Mouse (Mus musculus): ENCODE data around the gene Ccser1. TPM values are rescaled to one million over a fixed set of nuclear protein-coding genes. Genes with fewer than 3 reads are reported as not detected.

Ccser1 gene
- total RNA-seq, 2 experiments from 2014 or later: 0.82 to 1.1 TPM

GRCm38 (mm10) chr6:61581696-61582095 lies 401.6 kb downstream of the Ccser1 start:
- TF ChIP-seq CTCF (IDR thresholded peaks at IDR 0.05): no peak
- intact Hi-C loops (cut with DNase I): no loop called here
- H3K27ac ChIP-seq: no peak overlapping the region

GRCm38 (mm10) chr6:61588999-61589398 lies 408.9 kb downstream of the Ccser1 start:
- intact Hi-C loops (cut with DNase I): no loop called here
- no peak overlapping the region for H3K27ac ChIP-seq
- no peak overlapping the region for H3K4me3 ChIP-seq
- TF ChIP-seq CTCF (IDR thresholded peaks at IDR 0.05): no peak
- no peak for DNase-seq

More at GRCm38 (mm10) chr6:61581696-61582095, 401.6 kb downstream of the Ccser1 start:
- DNase-seq: no peak
- no peak overlapping the region for H3K4me3 ChIP-seq

- no peak for DNase-seq
Observed at GRCm38 (mm10) chr6:61601911-61602310, 421.8 kb downstream of the Ccser1 start.

GRCm38 (mm10) chr6:61614920-61615319 lies 434.8 kb downstream of the Ccser1 start:
- TF ChIP-seq CTCF (IDR thresholded peaks at IDR 0.05): no peak
- no peak overlapping the region for H3K27ac ChIP-seq
- DNase-seq: no peak
- H3K4me3 ChIP-seq: no peak overlapping the region
- intact Hi-C loops (cut with DNase I): no loop called here

More at GRCm38 (mm10) chr6:61601911-61602310, 421.8 kb downstream of the Ccser1 start:
- no peak overlapping the region for H3K4me3 ChIP-seq
- intact Hi-C loops (cut with DNase I): no loop called here
- no peak for TF ChIP-seq CTCF (IDR thresholded peaks at IDR 0.05)
- H3K27ac ChIP-seq: no peak overlapping the region

- H3K4me3 ChIP-seq: no peak overlapping the region
- H3K27ac ChIP-seq: no peak overlapping the region
- intact Hi-C loops (cut with DNase I): no loop called here
- no peak for TF ChIP-seq CTCF (IDR thresholded peaks at IDR 0.05)
- no peak for DNase-seq
Observed at GRCm38 (mm10) chr6:61621707-61622106, 441.6 kb downstream of the Ccser1 start.

GRCm38 (mm10) chr6:61661414-61661813 lies 481.3 kb downstream of the Ccser1 start:
- intact Hi-C loops (cut with DNase I): no loop called here
- H3K27ac ChIP-seq: no peak overlapping the region
- H3K4me3 ChIP-seq: no peak overlapping the region
- no peak for DNase-seq
- TF ChIP-seq CTCF (IDR thresholded peaks at IDR 0.05): no peak

GRCm38 (mm10) chr6:61664572-61664971 lies 484.4 kb downstream of the Ccser1 start:
- intact Hi-C loops (cut with DNase I): no loop called here
- no peak overlapping the region for H3K4me3 ChIP-seq
- DNase-seq: no peak
- TF ChIP-seq CTCF (IDR thresholded peaks at IDR 0.05): no peak
- H3K27ac ChIP-seq: no peak overlapping the region

GRCm38 (mm10) chr6:61687002-61687401 lies 506.9 kb downstream of the Ccser1 start:
- no peak overlapping the region for H3K4me3 ChIP-seq
- no peak for DNase-seq
- intact Hi-C loops (cut with DNase I): no loop called here
- no peak overlapping the region for H3K27ac ChIP-seq
- TF ChIP-seq CTCF (IDR thresholded peaks at IDR 0.05): peak; percentile 39

GRCm38 (mm10) chr6:61703003-61703402 lies 522.9 kb downstream of the Ccser1 start:
- no peak for DNase-seq
- intact Hi-C loops (cut with DNase I): no loop called here

GRCm38 (mm10) chr6:61721220-61721619 lies 541.1 kb downstream of the Ccser1 start:
- Histone ChIP-seq H3K27ac (no peak overlapping the region), H3K4me3 (no peak overlapping the region)
- intact Hi-C loops (cut with DNase I): no loop called here
- no peak for TF ChIP-seq CTCF (IDR thresholded peaks at IDR 0.05)
- DNase-seq: no peak

More at GRCm38 (mm10) chr6:61703003-61703402, 522.9 kb downstream of the Ccser1 start:
- TF ChIP-seq CTCF (IDR thresholded peaks at IDR 0.05): no peak
- H3K4me3 ChIP-seq: no peak overlapping the region
- no peak overlapping the region for H3K27ac ChIP-seq

GRCm38 (mm10) chr6:61729065-61729464 lies 548.9 kb downstream of the Ccser1 start:
- Histone ChIP-seq H3K27ac (no peak overlapping the region), H3K4me3 (no peak overlapping the region)
- no peak for TF ChIP-seq CTCF (IDR thresholded peaks at IDR 0.05)
- no peak for DNase-seq
- intact Hi-C loops (cut with DNase I): no loop called here

GRCm38 (mm10) chr6:61730088-61730880 lies 550.2 kb downstream of the Ccser1 start:
- no peak overlapping the region for H3K4me3 ChIP-seq

GRCm38 (mm10) chr6:61746346-61746745 lies 566.2 kb downstream of the Ccser1 start:
- no peak overlapping the region for H3K27ac ChIP-seq
- no peak overlapping the region for H3K4me3 ChIP-seq
- no peak for TF ChIP-seq CTCF (IDR thresholded peaks at IDR 0.05)
- intact Hi-C loops (cut with DNase I): no loop called here
- no peak for DNase-seq

More at GRCm38 (mm10) chr6:61730088-61730880, 550.2 kb downstream of the Ccser1 start:
- no peak overlapping the region for H3K27ac ChIP-seq
- DNase-seq: no peak
- intact Hi-C loops (cut with DNase I): no loop called here
- TF ChIP-seq CTCF (IDR thresholded peaks at IDR 0.05): no peak

GRCm38 (mm10) chr6:61762135-61762534 lies 582.0 kb downstream of the Ccser1 start:
- no peak for DNase-seq
- TF ChIP-seq CTCF (IDR thresholded peaks at IDR 0.05): no peak
- intact Hi-C loops (cut with DNase I): no loop called here
- H3K27ac ChIP-seq: no peak overlapping the region
- H3K4me3 ChIP-seq: no peak overlapping the region
